Mouse (Mus musculus): ENCODE data around the gene Rab3a.

Gene Rab3a

GRCm38 (mm10) chr8:70726721-70727120 is 27.8 kb upstream of the Rab3a start:
- no peak for TF ChIP-seq GATA4 (IDR thresholded peaks at IDR 0.05; ENCODE audit: insufficient replicate concordance, low read length)

- TF ChIP-seq GATA4 (IDR thresholded peaks at IDR 0.05; ENCODE audit: insufficient replicate concordance, low read length), result no peak
Observed at GRCm38 (mm10) chr8:70729808-70730475, 24.5 kb upstream of the Rab3a start.

GRCm38 (mm10) chr8:70730956-70731355 is 23.5 kb upstream of the Rab3a start:
- no peak for TF ChIP-seq GATA4 (IDR thresholded peaks at IDR 0.05; ENCODE audit: insufficient replicate concordance, low read length)

- no peak for TF ChIP-seq GATA4 (IDR thresholded peaks at IDR 0.05; ENCODE audit: insufficient replicate concordance, low read length)
Observed at GRCm38 (mm10) chr8:70737705-70738104, 16.8 kb upstream of the Rab3a start.

GRCm38 (mm10) chr8:70738211-70738610 is 16.3 kb upstream of the Rab3a start:
- TF ChIP-seq GATA4 (IDR thresholded peaks at IDR 0.05; ENCODE audit: insufficient replicate concordance, low read length), result no peak

GRCm38 (mm10) chr8:70741661-70742060 is 12.8 kb upstream of the Rab3a start:
- no peak for TF ChIP-seq GATA4 (IDR thresholded peaks at IDR 0.05; ENCODE audit: insufficient replicate concordance, low read length)

- TF ChIP-seq GATA4 (IDR thresholded peaks at IDR 0.05; ENCODE audit: insufficient replicate concordance, low read length), result no peak
Observed at GRCm38 (mm10) chr8:70742176-70742575, 12.3 kb upstream of the Rab3a start.

GRCm38 (mm10) chr8:70742981-70743655 is 11.4 kb upstream of the Rab3a start:
- no peak for TF ChIP-seq GATA4 (IDR thresholded peaks at IDR 0.05; ENCODE audit: insufficient replicate concordance, low read length)

GRCm38 (mm10) chr8:70743656-70744590 is 10.6 kb upstream of the Rab3a start:
- no peak; the same call in 1 of the 2 replicates for TF ChIP-seq GATA4 (IDR thresholded peaks at IDR 0.05; ENCODE audit: insufficient replicate concordance, low read length)

GRCm38 (mm10) chr8:70744806-70745205 is 9.7 kb upstream of the Rab3a start:
- no peak for TF ChIP-seq GATA4 (IDR thresholded peaks at IDR 0.05; ENCODE audit: insufficient replicate concordance, low read length)

- TF ChIP-seq GATA4 (IDR thresholded peaks at IDR 0.05; ENCODE audit: insufficient replicate concordance, low read length), result no peak
Observed at GRCm38 (mm10) chr8:70745691-70746220, 8.7 kb upstream of the Rab3a start.

GRCm38 (mm10) chr8:70746676-70747075 is 7.8 kb upstream of the Rab3a start:
- TF ChIP-seq GATA4 (IDR thresholded peaks at IDR 0.05; ENCODE audit: insufficient replicate concordance, low read length), result no peak

GRCm38 (mm10) chr8:70747211-70747890 is 7.1 kb upstream of the Rab3a start:
- TF ChIP-seq GATA4 (IDR thresholded peaks at IDR 0.05; ENCODE audit: insufficient replicate concordance, low read length), result no peak

GRCm38 (mm10) chr8:70748246-70749096 is 6.0 kb upstream of the Rab3a start:
- TF ChIP-seq GATA4 (IDR thresholded peaks at IDR 0.05; ENCODE audit: insufficient replicate concordance, low read length), result no peak

Data from liver, adult (tissue).